Mouse (Mus musculus) gastrocnemius, postnatal 25 days (tissue): ENCODE data around the gene Sgms1. TPM values are rescaled to one million over a fixed set of nuclear protein-coding genes. Genes with fewer than 3 reads are reported as not detected.
A peak's percentile ranks its signal among the peaks of the same experiment; 100 is the strongest.

Experiments
- DNase-seq: peaks from one replicate; pipeline ENCODE4 v3.0.0; 2022
- total RNA-seq, 2 experiments: library from RNA; stranded (reverse); gene quantifications; 1 replicate in 1 of 2; 2 replicates in 1 of 2; pipeline ENCODE4 v1.2.3; 2021

Gene Sgms1
- total RNA-seq, 2 experiments from 2014 or later, result 37.2 to 42.0 TPM

GRCm38 (mm10) chr19:32181721-32182394, 207.7 kb downstream of the Sgms1 start:
- no peak for DNase-seq

DNA sequence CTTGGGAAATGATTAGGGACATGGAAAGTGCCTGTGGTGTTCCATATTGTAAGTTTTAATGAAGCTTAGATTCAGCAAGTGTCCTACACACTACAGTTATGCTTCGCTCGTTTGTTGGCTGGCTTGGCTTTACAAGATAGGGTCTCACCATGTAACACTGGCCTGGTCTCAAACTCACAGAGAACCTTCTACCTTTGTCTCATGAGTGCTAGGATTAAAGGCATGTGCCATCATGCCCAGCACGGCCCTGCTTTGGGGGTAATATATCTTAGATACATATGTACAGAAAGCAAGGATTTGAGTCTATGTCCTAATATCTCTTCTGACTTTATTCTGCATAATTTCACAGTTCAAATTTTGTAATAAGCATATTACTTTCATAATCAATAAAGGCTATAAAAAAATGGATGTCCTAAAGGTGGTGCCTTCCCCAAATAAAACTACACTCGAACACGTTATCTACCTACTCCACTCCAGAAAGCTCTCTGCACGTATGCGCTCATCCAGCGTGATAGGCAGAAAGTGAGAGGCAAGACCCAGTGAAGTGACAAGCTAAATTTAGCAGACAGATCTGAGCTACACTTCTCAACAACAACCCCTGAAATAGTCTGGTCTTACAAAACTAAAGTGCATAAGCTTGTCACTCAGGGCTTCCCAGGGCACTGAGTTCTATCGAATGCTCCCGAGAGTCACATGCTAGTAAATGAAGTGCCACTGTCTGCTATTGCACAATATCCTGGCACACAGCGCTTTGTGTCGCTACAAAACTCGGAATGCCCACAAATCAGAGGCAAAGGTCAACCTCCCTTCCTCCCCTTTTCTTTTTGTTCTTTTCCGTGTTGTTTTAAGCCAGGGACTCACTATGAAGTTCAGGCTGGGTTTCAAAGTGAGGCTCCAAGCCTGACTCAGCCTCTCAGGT, 208.5 kb downstream of the Sgms1 start:
- peak; percentile 64 for DNase-seq

- no peak for DNase-seq
Observed at GRCm38 (mm10) chr19:32179978-32180413, 209.5 kb downstream of the Sgms1 start.

GRCm38 (mm10) chr19:32179514-32179913, 210.0 kb downstream of the Sgms1 start:
- no peak for DNase-seq

DNA sequence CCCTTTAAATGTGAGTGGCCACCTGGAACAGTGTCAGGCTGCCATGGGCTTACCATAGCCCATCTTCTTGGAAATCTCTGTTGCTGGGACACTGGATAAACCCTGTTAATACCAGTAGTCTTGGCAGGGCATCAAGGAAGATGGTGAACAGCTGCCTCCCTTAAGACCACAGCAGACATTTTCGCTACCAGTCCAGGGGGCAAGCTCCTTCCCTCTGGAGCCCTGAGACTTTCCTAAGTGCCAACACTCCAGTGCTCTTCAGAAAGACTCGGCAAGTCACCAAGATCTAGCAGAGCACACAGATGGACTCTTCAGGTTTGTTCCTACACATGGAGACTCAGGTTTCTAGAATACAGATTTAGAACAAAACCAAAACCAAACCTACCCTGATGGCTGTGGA, 211.4 kb downstream of the Sgms1 start:
- DNase-seq, result no peak

DNA sequence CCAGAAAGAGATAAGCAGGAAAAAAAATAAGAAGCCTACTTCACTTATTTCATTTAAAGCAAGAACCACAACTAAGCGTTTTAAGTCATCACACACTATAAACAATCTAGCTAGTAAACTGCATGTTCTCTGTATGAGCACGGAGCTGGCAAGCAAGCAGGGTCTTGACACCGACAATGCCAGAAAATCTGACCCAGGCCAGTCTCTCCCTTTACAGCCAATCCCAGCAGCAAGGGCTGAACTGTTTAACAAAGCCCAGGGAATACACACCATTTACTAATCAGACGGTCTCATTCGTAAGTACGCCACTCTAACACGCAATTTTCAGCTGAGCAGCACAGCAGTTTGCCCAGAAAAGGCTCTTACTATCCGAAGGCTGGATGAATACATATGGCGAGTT, 213.1 kb downstream of the Sgms1 start:
- DNase-seq, result no peak

- DNase-seq, result no peak
Observed at GRCm38 (mm10) chr19:32175991-32176390, 213.5 kb downstream of the Sgms1 start.

GRCm38 (mm10) chr19:32175013-32175412, 214.5 kb downstream of the Sgms1 start:
- no peak for DNase-seq

DNA sequence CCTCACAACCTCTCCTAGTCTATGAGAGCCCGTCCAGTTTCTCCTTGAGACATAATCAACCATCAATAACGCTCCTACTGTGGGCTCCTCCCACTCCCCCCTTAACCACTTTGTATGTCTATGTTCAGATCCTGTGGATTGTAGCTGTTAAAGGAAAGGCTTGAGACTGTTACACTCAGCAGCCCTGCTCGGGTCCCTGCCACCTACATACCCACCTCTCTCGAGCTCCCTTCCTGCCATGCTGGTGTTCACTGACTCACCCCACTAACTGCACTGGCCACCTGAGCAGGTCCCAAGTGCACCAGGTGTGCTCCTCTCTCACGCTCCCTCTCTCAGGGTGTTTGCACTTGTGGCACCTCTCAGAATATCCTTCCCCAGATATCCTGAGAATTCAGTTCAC, 215.0 kb downstream of the Sgms1 start:
- DNase-seq, result no peak

DNA sequence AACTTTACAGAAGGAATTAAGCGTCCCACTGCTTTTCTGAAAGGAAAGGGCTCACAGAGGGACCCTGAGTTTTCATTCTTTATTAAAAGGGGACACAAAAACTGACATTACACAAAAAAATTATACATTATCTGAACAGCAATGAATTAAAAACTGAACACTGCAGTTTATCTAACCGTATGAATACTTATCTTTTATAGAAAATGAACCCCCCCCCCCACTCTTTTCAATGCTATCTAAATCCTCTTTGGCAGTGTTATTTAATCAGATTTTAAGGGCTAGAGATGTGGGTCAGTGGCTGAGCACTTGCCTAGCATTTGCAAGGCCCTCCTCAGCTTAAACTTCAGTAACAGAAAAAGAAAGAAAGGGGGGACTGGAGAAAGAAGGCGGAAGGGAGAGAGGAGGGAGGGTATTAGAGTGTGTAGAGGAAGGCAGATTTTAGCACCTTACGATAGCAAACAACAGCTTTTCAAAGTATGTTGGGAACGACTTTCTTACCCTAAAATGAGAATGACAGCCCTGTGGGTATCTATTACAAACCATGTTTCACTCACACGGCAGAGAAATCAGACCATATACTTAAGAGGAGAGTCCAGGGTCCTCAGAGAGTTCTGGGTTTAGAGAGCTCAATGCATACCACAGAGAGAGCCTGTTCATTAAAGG, 215.9 kb downstream of the Sgms1 start:
- no peak for DNase-seq

GRCm38 (mm10) chr19:32172511-32172981, 217.0 kb downstream of the Sgms1 start:
- DNase-seq, result no peak

DNA sequence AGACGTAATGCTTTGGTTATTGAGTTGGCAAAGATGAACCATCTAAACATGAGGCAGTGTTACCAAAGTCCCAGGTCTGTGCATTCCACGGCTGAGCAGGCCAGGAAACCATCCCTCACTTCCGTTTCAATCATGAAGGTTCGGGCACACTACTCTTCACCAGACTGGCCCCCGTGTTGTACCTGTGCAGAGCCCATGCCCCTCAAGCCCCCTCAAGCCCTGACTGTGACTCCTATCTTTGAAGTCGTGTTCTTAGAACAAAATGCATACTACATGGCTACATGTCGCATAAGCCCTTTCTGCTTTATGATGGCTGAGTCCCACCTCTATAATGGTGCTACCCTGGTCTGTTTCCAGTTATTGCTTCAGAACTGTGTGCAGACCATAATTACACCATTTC, 217.5 kb downstream of the Sgms1 start:
- DNase-seq, result no peak

- peak; percentile 68 for DNase-seq
Observed at GRCm38 (mm10) chr19:32169634-32170540, 219.6 kb downstream of the Sgms1 start.

DNA sequence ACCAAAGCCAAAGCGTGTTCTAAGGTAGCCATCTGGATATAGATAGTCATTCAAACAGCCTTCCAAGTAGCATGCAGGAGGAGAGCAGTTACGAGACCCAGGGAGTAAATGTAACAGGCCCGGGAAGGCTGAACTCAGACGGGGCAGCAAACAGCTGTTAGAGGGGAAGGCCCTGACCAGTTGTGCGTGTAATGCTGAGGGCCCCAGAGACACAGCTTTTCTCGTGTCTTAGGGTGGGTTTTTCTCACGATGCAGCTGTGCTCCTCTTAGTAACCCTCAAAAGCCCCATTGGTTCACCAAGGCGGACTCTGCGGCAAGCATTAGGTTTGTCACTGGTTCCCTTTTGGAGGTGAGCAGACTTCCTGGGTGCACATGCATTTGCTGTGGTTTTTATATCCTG, 221.5 kb downstream of the Sgms1 start:
- no peak for DNase-seq

- DNase-seq, result no peak
Observed at GRCm38 (mm10) chr19:32166823-32167605, 222.5 kb downstream of the Sgms1 start.

GRCm38 (mm10) chr19:32165711-32166110, 223.8 kb downstream of the Sgms1 start:
- DNase-seq, result no peak

GRCm38 (mm10) chr19:32164128-32164527, 225.4 kb downstream of the Sgms1 start:
- no peak for DNase-seq

GRCm38 (mm10) chr19:32159944-32160343, 229.6 kb downstream of the Sgms1 start:
- DNase-seq, result no peak

- no peak for DNase-seq
Observed at GRCm38 (mm10) chr19:32159168-32159567, 230.3 kb downstream of the Sgms1 start.

- DNase-seq, result no peak
Observed at GRCm38 (mm10) chr19:32157045-32157444, 232.5 kb downstream of the Sgms1 start.

DNA sequence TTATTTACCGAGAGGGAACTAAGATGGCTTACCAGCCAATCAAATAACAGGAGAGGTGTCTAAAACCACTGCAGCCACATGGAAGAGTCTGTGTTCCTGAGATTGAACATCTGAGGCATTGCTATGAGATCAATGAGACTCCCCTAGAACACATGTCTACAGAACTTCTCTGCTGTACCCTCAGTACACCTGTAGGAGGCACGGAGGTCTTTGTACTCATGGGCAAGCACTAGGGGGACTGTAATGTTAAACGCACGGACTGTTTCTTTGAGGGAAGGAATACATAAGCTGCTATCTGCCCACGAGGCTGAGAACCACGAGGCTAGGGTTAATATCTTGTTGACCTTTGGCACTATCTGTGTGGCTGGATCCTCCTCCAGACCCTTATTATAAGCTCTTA, 237.0 kb downstream of the Sgms1 start:
- DNase-seq, result no peak
